Mouse (Mus musculus) limb, embryonic 14.5 days (tissue): ENCODE data around the gene Tnrc18. TPM values are rescaled to one million over a fixed set of nuclear protein-coding genes. Genes with fewer than 3 reads are reported as not detected.

Source experiments
- ATAC-seq: fragments of 200-750 bp; cut with Nextera tagmentation; 2 replicates; pipeline ENCODE4 v1.8.0; 2017; ENCODE audit warnings: low read depth, moderate number of reproducible peaks, moderate TSS enrichment; ENCODE audit not compliant: low FRiP score
- DNase-seq: peaks from one replicate; pipeline ENCODE4 v3.0.0-alpha.2; 2015; ENCODE audit warnings: low spot score
- H3K27ac ChIP-seq: fragments of 300-500 bp; sonication (generic); replicated peaks from 2 replicates; pipeline ENCODE4 v1.5.1; 2014; ENCODE audit warnings: low read depth, mild to moderate bottlenecking, low read length, moderate library complexity, mixed read lengths
- H3K27me3 ChIP-seq: fragments of 300-500 bp; sonication (generic); 2 replicates; pipeline ENCODE4 v1.6.1; 2014; ENCODE audit warnings: low read length, mixed read lengths; ENCODE audit not compliant: control insufficient read depth, insufficient read depth
- H3K36me3 ChIP-seq: fragments of 300-500 bp; sonication (generic); 2 replicates; pipeline ENCODE4 v1.6.1; 2014; ENCODE audit warnings: mild to moderate bottlenecking, low read length, moderate library complexity, mixed read lengths; ENCODE audit not compliant: control insufficient read depth, insufficient read depth
- H3K4me1 ChIP-seq: fragments of 300-500 bp; sonication (generic); 2 replicates; pipeline ENCODE4 v1.6.1; 2014; ENCODE audit warnings: antibody characterized with exemption, low read length, mixed read lengths; ENCODE audit not compliant: control insufficient read depth, insufficient read depth
- H3K4me2 ChIP-seq: fragments of 300-500 bp; sonication (generic); replicated peaks from 2 replicates; pipeline ENCODE4 v1.6.1; 2014; ENCODE audit warnings: low read depth, mild to moderate bottlenecking, low read length, moderate library complexity; ENCODE audit not compliant: severe bottlenecking
- H3K4me3 ChIP-seq: fragments of 300-500 bp; sonication (generic); replicated peaks from 2 replicates; pipeline ENCODE4 v1.5.1; 2014; ENCODE audit warnings: low read length
- H3K9ac ChIP-seq: fragments of 300-500 bp; sonication (generic); 2 replicates; pipeline ENCODE4 v1.6.1; 2014; ENCODE audit warnings: mild to moderate bottlenecking, low read depth, low read length, moderate library complexity; ENCODE audit not compliant: severe bottlenecking
- H3K9me3 ChIP-seq: fragments of 300-500 bp; sonication (generic); 2 replicates; pipeline ENCODE4 v1.6.1; 2016; ENCODE audit warnings: low read length; ENCODE audit not compliant: control insufficient read depth
- POLR2A ChIP-seq: fragments of 200-500 bp; IDR thresholded peaks from 2 replicates; pipeline ENCODE4 v1.8.0; 2012; ENCODE audit warnings: inconsistent platforms, mild to moderate bottlenecking, moderate library complexity, borderline replicate concordance; ENCODE audit not compliant: insufficient read depth, insufficient read length; ENCODE audit errors: extremely low read depth
- WGBS: fragments of 180-500 bp; shearing (Covaris S2); extraction: QIAGEN DNeasy Blood & Tissue Kit; methylation state at CpG from one replicate; pipeline ENCODE4 v1.1.7; 2014; 5-methylcytosine and 5-hydroxymethylcytosine counted together
- polyA plus RNA-seq, 2 experiments: library from polyadenylated mRNA; depleted of rRNA in 1 of 2; stranded (reverse) in 1 of 2; unstranded in 1 of 2; fragments of >200 nt; fragmentation: Nextera tagmentation in 1 of 2; extraction: Ambion mirVana in 1 of 2; gene quantifications; 2 replicates each; pipeline versions ENCODE4 v1.2.1 to v1.2.3; 2012 to 2014

The Tnrc18 gene
- polyA plus RNA-seq, 2 experiments, result 46.6 to 61.1 TPM

GRCm38 (mm10) chr5:142701651-142702510 lies 115.6 kb downstream of the Tnrc18 start:
- Histone ChIP-seq H3K9ac (peak overlapping the region; percentile 68), H3K27ac (no peak overlapping the region), H3K4me3 (peak overlapping the region; percentile 62), H3K36me3 (no peaks in the 10 kb centered on the region), H3K27me3 (peaks cover 11% of the 10 kb centered on the region; the same call in 1 of the 2 replicates), H3K4me1 (0 out of 2 replicates have a peak, but pooled peaks cover 4% of the 10 kb centered on the region), H3K9me3 (no peaks in the 10 kb centered on the region), H3K4me2 (peak overlapping the region; percentile 98)
- ATAC-seq, result peak; percentile 66
- 1% methylated on average over 36 of the region's 72 CpGs for WGBS
- no peak for TF ChIP-seq POLR2A
- DNase-seq, result peak; percentile 38

GRCm38 (mm10) chr5:142700842-142701589 lies 116.4 kb downstream of the Tnrc18 start:
- H3K4me1 ChIP-seq, result 0 out of 2 replicates have a peak, but pooled peaks cover 4% of the 10 kb centered on the region
- WGBS, result 8% methylated on average over 15 of the region's 15 CpGs
- H3K9ac ChIP-seq, result no peak overlapping the region
- H3K9me3 ChIP-seq, result no peaks in the 10 kb centered on the region
- DNase-seq (no peak), ATAC-seq (no peak)
- H3K4me2 ChIP-seq, result peak overlapping the region; percentile 98; the same call in 1 of the 2 replicates
- no peak overlapping the region for H3K27ac ChIP-seq
- H3K4me3 ChIP-seq, result no peak overlapping the region
- H3K36me3 ChIP-seq, result no peaks in the 10 kb centered on the region
- H3K27me3 ChIP-seq, result peaks cover 11% of the 10 kb centered on the region; the same call in 1 of the 2 replicates
- TF ChIP-seq POLR2A, result no peak

- ATAC-seq (no peak), DNase-seq (no peak)
- Histone ChIP-seq H3K27me3 (peaks cover 11% of the 10 kb centered on the region; the same call in 1 of the 2 replicates), H3K9ac (no peak overlapping the region), H3K27ac (no peak overlapping the region), H3K4me1 (0 out of 2 replicates have a peak, but pooled peaks cover 3% of the 10 kb centered on the region), H3K36me3 (no peaks in the 10 kb centered on the region), H3K9me3 (no peaks in the 10 kb centered on the region), H3K4me3 (no peak overlapping the region), H3K4me2 (no peak overlapping the region)
- no peak for TF ChIP-seq POLR2A
- WGBS, result 56% methylated on average over 2 of the region's 2 CpGs
These were observed 119.7 kb downstream of the Tnrc18 start for GRCm38 (mm10) chr5:142697742-142698141.

GRCm38 (mm10) chr5:142696865-142697264 lies 120.6 kb downstream of the Tnrc18 start:
- WGBS, result 50% methylated on average over 6 of the region's 6 CpGs
- no peak for ATAC-seq
- no peak for TF ChIP-seq POLR2A
- Histone ChIP-seq H3K4me1 (no peaks in the 10 kb centered on the region), H3K27ac (no peak overlapping the region), H3K27me3 (peaks cover 11% of the 10 kb centered on the region; the same call in 1 of the 2 replicates), H3K4me3 (no peak overlapping the region), H3K36me3 (no peaks in the 10 kb centered on the region), H3K9me3 (no peaks in the 10 kb centered on the region), H3K9ac (no peak overlapping the region), H3K4me2 (no peak overlapping the region)
- DNase-seq, result peak; percentile 8

GRCm38 (mm10) chr5:142696258-142696657 lies 121.2 kb downstream of the Tnrc18 start:
- H3K9ac ChIP-seq, result no peak overlapping the region
- H3K36me3 ChIP-seq, result no peaks in the 10 kb centered on the region
- no peaks in the 10 kb centered on the region for H3K9me3 ChIP-seq
- no peak for TF ChIP-seq POLR2A
- 0 out of 2 replicates have a peak, but pooled peaks cover 6% of the 10 kb centered on the region for H3K27me3 ChIP-seq
- no peak overlapping the region for H3K27ac ChIP-seq
- ATAC-seq, result no peak
- DNase-seq, result no peak
- H3K4me1 ChIP-seq, result no peaks in the 10 kb centered on the region
- no peak overlapping the region for H3K4me2 ChIP-seq
- 37% methylated on average over 6 of the region's 6 CpGs for WGBS
- no peak overlapping the region for H3K4me3 ChIP-seq
